Mouse (Mus musculus): ENCODE results near the gene Gm2888.
A peak's percentile ranks its signal among the peaks of the same experiment; 100 is the strongest.
"Not testable (repeated sequence)": the region's sequence is repeated elsewhere in the genome, so short reads cannot be mapped to it uniquely, and the experiment has no call there.

The Gm2888 gene

DNA sequence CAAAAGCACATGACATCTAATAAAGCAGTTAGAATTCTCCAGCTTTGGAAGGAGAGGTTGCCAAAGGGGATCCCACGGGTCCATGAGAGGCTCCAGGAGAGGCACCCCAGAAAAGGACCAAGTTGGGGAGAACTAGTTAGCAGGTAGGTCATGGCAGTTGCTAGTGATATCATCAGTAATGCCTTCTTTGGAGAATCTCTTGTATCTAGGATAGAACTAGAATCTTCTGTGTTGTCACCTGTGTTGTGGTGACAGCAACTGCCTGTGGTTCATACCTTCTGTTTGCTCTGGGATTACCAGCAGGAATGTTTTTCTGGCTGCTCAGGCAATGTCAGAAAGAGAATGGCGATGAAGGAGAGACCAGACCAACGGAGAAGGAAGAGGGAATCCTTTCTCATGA is at the start of gene Gm2888:
TSS of gene Gm2888 (plus strand) at position 301 of the 400 bp plus-strand sequence.
- not testable (repeated sequence) for DNase-seq (ENCODE audit: low spot score)

DNA sequence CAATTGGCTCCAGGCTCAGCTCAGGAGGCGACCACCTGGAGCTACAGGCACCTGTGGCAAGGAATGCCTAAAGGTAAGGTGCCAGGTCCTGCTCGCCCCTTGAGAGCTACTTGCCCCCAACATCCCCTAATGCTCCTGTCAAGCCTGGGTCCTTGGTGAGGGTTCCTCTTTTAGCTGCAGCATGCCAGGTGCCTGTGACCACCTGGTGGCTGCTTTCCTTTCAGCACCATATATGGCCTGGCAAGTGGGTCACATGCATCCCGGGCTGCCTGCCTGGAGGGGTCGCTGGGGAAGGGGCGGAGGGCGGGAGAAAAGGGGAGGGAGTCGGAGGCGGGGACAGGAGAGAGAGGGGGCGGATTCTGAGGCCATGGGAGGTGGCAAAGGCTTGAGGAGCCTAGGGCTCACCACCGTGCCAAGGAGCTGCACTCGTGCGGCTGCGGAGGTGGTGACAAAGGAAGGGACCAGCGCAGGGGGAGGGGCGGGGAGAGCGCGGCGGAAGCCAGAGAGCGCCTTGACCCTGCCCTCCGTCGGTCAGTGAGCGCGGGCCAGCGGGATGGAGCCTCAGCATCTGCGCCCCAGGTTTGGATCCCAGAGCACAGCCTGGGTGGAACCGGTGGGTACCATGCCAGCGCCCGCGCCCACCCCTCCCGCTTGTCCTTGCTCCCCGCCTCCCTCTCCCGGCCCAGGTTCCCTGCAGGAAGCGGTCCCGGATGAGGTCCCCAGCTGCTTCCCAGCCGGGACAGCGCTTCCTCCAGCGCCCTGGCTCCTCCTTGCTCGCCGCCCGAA is 19.1 kb downstream of the Gm2888 start, which contains the start of gene Gm2897:
TSS of gene Gm2897 (plus strand) at position 559 of the 786 bp plus-strand sequence.
- peak; percentile 44 for DNase-seq (ENCODE audit: low spot score)

GRCm38 (mm10) chr14:3049513-3049800 is 19.7 kb downstream of the Gm2888 start:
- not testable (repeated sequence) for DNase-seq (ENCODE audit: low spot score)

- DNase-seq (ENCODE audit: low spot score), result not testable (repeated sequence)
Measured at GRCm38 (mm10) chr14:3050087-3050486, 20.3 kb downstream of the Gm2888 start.

Measured in MN1 (cell line).